Mouse (Mus musculus): Measurements from ENCODE around the gene Ctnnd2. TPM values are rescaled to one million over a fixed set of nuclear protein-coding genes. Genes with fewer than 3 reads are reported as not detected.

The Ctnnd2 gene
- polyA plus RNA-seq, 1 experiment from 2014 or later, result 1.0 TPM

- H3K27ac ChIP-seq (ENCODE audit: low read depth, low read length), result no peak overlapping the region
- H3K9ac ChIP-seq (ENCODE audit: low read depth, low read length), result no peak overlapping the region
- H3K27me3 ChIP-seq (replicated peaks; ENCODE audit: control insufficient read depth, insufficient read depth, low read length), result no peaks in the 10 kb centered on the region
- H3K9me3 ChIP-seq (ENCODE audit: control insufficient read depth), result no peaks in the 10 kb centered on the region
- no peaks in the 10 kb centered on the region for H3K36me3 ChIP-seq (ENCODE audit: control insufficient read depth, insufficient read depth)
- H3K4me3 ChIP-seq (ENCODE audit: low read depth, low read length), result no peak overlapping the region
- H3K4me1 ChIP-seq (replicated peaks; ENCODE audit: control insufficient read depth, insufficient read depth, low read length), result no peaks in the 10 kb centered on the region
- ATAC-seq, result no peak
- H3K4me2 ChIP-seq (replicated peaks; ENCODE audit: low read depth), result no peak overlapping the region
- TF ChIP-seq CTCF (IDR thresholded peaks at IDR 0.05; ENCODE audit: low read depth), result no peak
- WGBS, result 94% methylated on average over 4 of the region's 4 CpGs
These were observed 99.9 kb downstream of the Ctnnd2 start for GRCm38 (mm10) chr15:30272326-30272725.

GRCm38 (mm10) chr15:30275721-30276120 lies 103.3 kb downstream of the Ctnnd2 start:
- Histone ChIP-seq H3K9ac (ENCODE audit: low read depth, low read length) (no peak overlapping the region), H3K27ac (ENCODE audit: low read depth, low read length) (no peak overlapping the region), H3K27me3 (replicated peaks; ENCODE audit: control insufficient read depth, insufficient read depth, low read length) (no peaks in the 10 kb centered on the region), H3K4me3 (ENCODE audit: low read depth, low read length) (no peak overlapping the region), H3K36me3 (ENCODE audit: control insufficient read depth, insufficient read depth) (no peaks in the 10 kb centered on the region), H3K9me3 (ENCODE audit: control insufficient read depth) (no peaks in the 10 kb centered on the region), H3K4me2 (replicated peaks; ENCODE audit: low read depth) (no peak overlapping the region), H3K4me1 (replicated peaks; ENCODE audit: control insufficient read depth, insufficient read depth, low read length) (no peaks in the 10 kb centered on the region)
- WGBS, result 89% methylated on average over 5 of the region's 5 CpGs
- no peak for ATAC-seq
- TF ChIP-seq CTCF (IDR thresholded peaks at IDR 0.05; ENCODE audit: low read depth), result no peak

- Histone ChIP-seq H3K36me3 (ENCODE audit: control insufficient read depth, insufficient read depth) (no peaks in the 10 kb centered on the region), H3K4me1 (replicated peaks; ENCODE audit: control insufficient read depth, insufficient read depth, low read length) (no peaks in the 10 kb centered on the region), H3K4me3 (ENCODE audit: low read depth, low read length) (no peak overlapping the region), H3K9me3 (ENCODE audit: control insufficient read depth) (no peaks in the 10 kb centered on the region), H3K4me2 (replicated peaks; ENCODE audit: low read depth) (no peak overlapping the region), H3K27me3 (replicated peaks; ENCODE audit: control insufficient read depth, insufficient read depth, low read length) (no peaks in the 10 kb centered on the region), H3K9ac (ENCODE audit: low read depth, low read length) (no peak overlapping the region), H3K27ac (ENCODE audit: low read depth, low read length) (no peak overlapping the region)
- TF ChIP-seq CTCF (IDR thresholded peaks at IDR 0.05; ENCODE audit: low read depth), result no peak
- ATAC-seq, result no peak
- 82% methylated on average over 4 of the region's 4 CpGs for WGBS
These were observed 104.3 kb downstream of the Ctnnd2 start for GRCm38 (mm10) chr15:30276691-30277090.

GRCm38 (mm10) chr15:30278610-30279009 lies 106.2 kb downstream of the Ctnnd2 start:
- Histone ChIP-seq H3K36me3 (ENCODE audit: control insufficient read depth, insufficient read depth) (no peaks in the 10 kb centered on the region), H3K4me3 (ENCODE audit: low read depth, low read length) (no peak overlapping the region), H3K9me3 (ENCODE audit: control insufficient read depth) (no peaks in the 10 kb centered on the region), H3K4me2 (replicated peaks; ENCODE audit: low read depth) (no peak overlapping the region), H3K9ac (ENCODE audit: low read depth, low read length) (no peak overlapping the region), H3K4me1 (replicated peaks; ENCODE audit: control insufficient read depth, insufficient read depth, low read length) (no peaks in the 10 kb centered on the region), H3K27ac (ENCODE audit: low read depth, low read length) (no peak overlapping the region), H3K27me3 (replicated peaks; ENCODE audit: control insufficient read depth, insufficient read depth, low read length) (no peaks in the 10 kb centered on the region)
- 87% methylated on average over 4 of the region's 4 CpGs for WGBS
- no peak for TF ChIP-seq CTCF (IDR thresholded peaks at IDR 0.05; ENCODE audit: low read depth)
- no peak for ATAC-seq

GRCm38 (mm10) chr15:30285572-30286244 lies 113.3 kb downstream of the Ctnnd2 start:
- no peak for ATAC-seq
- Histone ChIP-seq H3K27me3 (replicated peaks; ENCODE audit: control insufficient read depth, insufficient read depth, low read length) (no peaks in the 10 kb centered on the region), H3K27ac (ENCODE audit: low read depth, low read length) (no peak overlapping the region), H3K4me3 (ENCODE audit: low read depth, low read length) (no peak overlapping the region), H3K36me3 (ENCODE audit: control insufficient read depth, insufficient read depth) (no peaks in the 10 kb centered on the region), H3K4me2 (replicated peaks; ENCODE audit: low read depth) (peak overlapping the region; percentile 38; the same call in 1 of the 2 replicates), H3K9ac (ENCODE audit: low read depth, low read length) (no peak overlapping the region), H3K9me3 (ENCODE audit: control insufficient read depth) (no peaks in the 10 kb centered on the region), H3K4me1 (replicated peaks; ENCODE audit: control insufficient read depth, insufficient read depth, low read length) (no peaks in the 10 kb centered on the region)
- TF ChIP-seq CTCF (IDR thresholded peaks at IDR 0.05; ENCODE audit: low read depth), result no peak
- 23% methylated on average over 15 of the region's 15 CpGs for WGBS

- H3K36me3 ChIP-seq (ENCODE audit: control insufficient read depth, insufficient read depth), result no peaks in the 10 kb centered on the region
- H3K4me1 ChIP-seq (replicated peaks; ENCODE audit: control insufficient read depth, insufficient read depth, low read length), result no peaks in the 10 kb centered on the region
- no peaks in the 10 kb centered on the region for H3K27me3 ChIP-seq (replicated peaks; ENCODE audit: control insufficient read depth, insufficient read depth, low read length)
- H3K9me3 ChIP-seq (ENCODE audit: control insufficient read depth), result no peaks in the 10 kb centered on the region
- no peak overlapping the region for H3K4me3 ChIP-seq (ENCODE audit: low read depth, low read length)
- TF ChIP-seq CTCF (IDR thresholded peaks at IDR 0.05; ENCODE audit: low read depth), result no peak
- peak overlapping the region; percentile 38; the same call in 1 of the 2 replicates for H3K4me2 ChIP-seq (replicated peaks; ENCODE audit: low read depth)
- H3K27ac ChIP-seq (ENCODE audit: low read depth, low read length), result no peak overlapping the region
- H3K9ac ChIP-seq (ENCODE audit: low read depth, low read length), result no peak overlapping the region
- ATAC-seq, result no peak
- 62% methylated on average over 7 of the region's 7 CpGs for WGBS
These were observed 113.9 kb downstream of the Ctnnd2 start for GRCm38 (mm10) chr15:30286245-30286642.

Data from intestine, postnatal 0 days (tissue).